Mouse (Mus musculus): ENCODE results near the gene Wapl. TPM values are rescaled to one million over a fixed set of nuclear protein-coding genes. Genes with fewer than 3 reads are reported as not detected.

Wapl gene
- total and polyA plus RNA-seq, 3 experiments: 77.7 to 114 (median 79.2) TPM

DNA sequence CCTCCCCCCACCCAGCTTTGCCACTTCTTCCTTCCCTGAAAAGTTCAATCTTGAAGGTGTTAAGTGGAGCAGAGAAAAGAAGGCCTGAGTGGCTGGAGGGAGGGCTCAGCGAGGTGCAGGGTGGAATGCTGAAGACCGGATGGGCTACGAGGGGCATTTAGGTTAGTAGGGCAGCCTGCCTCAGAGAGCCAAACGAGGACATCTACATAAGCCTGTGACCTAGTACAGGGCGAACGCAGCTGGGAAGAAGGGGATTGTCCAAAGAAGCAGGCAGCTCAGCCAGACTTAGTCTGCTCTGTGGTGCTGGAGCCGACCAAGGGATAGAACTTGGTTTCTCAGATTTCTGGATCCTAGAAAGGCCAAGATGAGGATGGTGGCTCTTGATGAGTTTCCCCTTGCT is 29.6 kb upstream of the Wapl start:
- in situ Hi-C loops (cut with MboI; ENCODE audit: low pct_ligation_motif_present, low pct_unique_long_range_greater_than_20kb, low sequenced_read_pairs): no loop called here
- dilution Hi-C loops (cut with MboI; ENCODE audit: extremely low pct_ligation_motif_present, extremely low pct_unique_long_range_greater_than_20kb, low sequenced_read_pairs): no loop called here

DNA sequence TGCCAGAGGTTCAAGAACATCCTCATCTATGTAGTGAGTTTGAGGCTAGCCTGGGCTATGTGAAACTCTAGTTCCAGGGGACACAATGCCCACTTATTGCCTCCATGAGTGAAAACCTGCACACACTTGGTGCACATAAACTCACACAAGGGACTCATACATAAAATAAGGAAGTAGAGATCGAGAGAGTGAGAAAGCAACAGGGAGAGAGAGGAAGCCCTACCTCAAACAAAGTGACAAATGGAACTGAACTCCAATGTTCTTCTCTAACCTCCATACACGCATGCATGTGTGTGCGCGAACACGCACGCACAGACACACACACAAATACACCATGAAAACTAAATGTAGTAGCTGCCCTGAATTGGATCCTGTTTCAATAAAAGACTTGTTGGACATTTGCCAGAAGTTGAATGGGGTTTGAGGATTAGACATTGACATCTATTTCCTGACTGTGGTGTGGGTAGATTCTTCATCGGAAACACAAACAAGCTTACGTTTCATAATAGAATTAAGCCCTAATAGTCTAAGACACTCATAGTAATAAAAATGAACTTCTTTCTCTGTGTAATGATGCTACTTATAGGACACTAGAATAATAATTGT is 25.8 kb upstream of the Wapl start:
- Histone ChIP-seq H3K36me3 (replicated peaks in 1 of 2; ENCODE audit: control insufficient read depth in 1 of 2, insufficient read depth in 1 of 2, low read length in 1 of 2) (no peaks in the 10 kb centered on the region), H3K27me3 (replicated peaks) (no peaks in the 10 kb centered on the region), H3K9me3 (replicated peaks; ENCODE audit: low read length) (no peaks in the 10 kb centered on the region), H3K9ac (ENCODE audit: insufficient read depth, low read depth) (no peak overlapping the region), H3K79me2 (replicated peaks; ENCODE audit: control insufficient read depth, extremely low read depth, insufficient read depth, poor library complexity, severe bottlenecking) (no peaks in the 10 kb centered on the region), H3K27ac (ENCODE audit: insufficient read depth, low read depth) (no peak overlapping the region), H3K4me3 (replicated peaks in 1 of 3; ENCODE audit: low read depth in 2 of 3, low read length in 2 of 3, poor library complexity in 1 of 3) (no peak overlapping the region), H3K4me2 (ENCODE audit: insufficient read depth, low read depth, poor library complexity, severe bottlenecking) (no peak overlapping the region), H3K4me1 (ENCODE audit: control insufficient read depth in 1 of 2, insufficient read depth in 2 of 2) (no peaks in the 10 kb centered on the region; a peak in 1 of 4 replicates)
- TF ChIP-seq SMC3 (IDR thresholded peaks at IDR 0.05; ENCODE audit: low read depth, low read length) (no peak), MAX (IDR thresholded peaks at IDR 0.05; ENCODE audit: low read length) (no peak), MXI1 (IDR thresholded peaks at IDR 0.05; ENCODE audit: low read depth, low read length) (no peak), TBP (conservative IDR thresholded peaks at IDR 0.05; ENCODE audit: low read depth, low read length) (no peak), PAX5 (IDR thresholded peaks at IDR 0.05; ENCODE audit: low read length) (no peak), ELF1 (IDR thresholded peaks at IDR 0.05; ENCODE audit: low read depth, low read length) (no peak), UBTF (IDR thresholded peaks at IDR 0.05; ENCODE audit: low read depth, low read length) (no peak), JUN (IDR thresholded peaks at IDR 0.05; ENCODE audit: insufficient read depth, low read depth, low read length) (no peak), ZNF384 (IDR thresholded peaks at IDR 0.05; ENCODE audit: low read depth, low read length) (no peak), HCFC1 (IDR thresholded peaks at IDR 0.05; ENCODE audit: low read depth, low read length) (no peak), CHD2 (IDR thresholded peaks at IDR 0.05; ENCODE audit: low read length) (no peak), ZMIZ1 (IDR thresholded peaks at IDR 0.05; ENCODE audit: low read depth, low read length) (no peak), USF2 (conservative IDR thresholded peaks at IDR 0.05; ENCODE audit: low read depth, low read length) (no peak), NELFE (IDR thresholded peaks at IDR 0.05; ENCODE audit: low read depth, low read length) (no peak), MYC (IDR thresholded peaks at IDR 0.05; ENCODE audit: low read depth, low read length) (no peak), TCF12 (IDR thresholded peaks at IDR 0.05; ENCODE audit: low read depth, low read length) (no peak), USF1 (IDR thresholded peaks at IDR 0.05; ENCODE audit: low read depth, low read length) (no peak)
- dilution Hi-C loops (cut with MboI; ENCODE audit: extremely low pct_ligation_motif_present, extremely low pct_unique_long_range_greater_than_20kb, low sequenced_read_pairs) (no loop called here), in situ Hi-C loops (cut with MboI; ENCODE audit: low pct_ligation_motif_present, low pct_unique_long_range_greater_than_20kb, low sequenced_read_pairs) (no loop called here)
- no peak for DNase-seq (ENCODE audit: extremely low read depth)

More for the DNA sequence above, 29.6 kb upstream of the Wapl start:
- Histone ChIP-seq H3K79me2 (replicated peaks; ENCODE audit: control insufficient read depth, extremely low read depth, insufficient read depth, poor library complexity, severe bottlenecking) (no peaks in the 10 kb centered on the region), H3K9ac (ENCODE audit: insufficient read depth, low read depth) (no peak overlapping the region), H3K9me3 (replicated peaks; ENCODE audit: low read length) (no peaks in the 10 kb centered on the region), H3K27ac (ENCODE audit: insufficient read depth, low read depth) (no peak overlapping the region), H3K4me1 (ENCODE audit: control insufficient read depth in 1 of 2, insufficient read depth in 2 of 2) (no peaks in the 10 kb centered on the region; a peak in 1 of 4 replicates), H3K27me3 (replicated peaks) (peaks cover 4% of the 10 kb centered on the region), H3K4me2 (ENCODE audit: insufficient read depth, low read depth, poor library complexity, severe bottlenecking) (no peak overlapping the region), H3K4me3 (replicated peaks in 1 of 3; ENCODE audit: low read depth in 2 of 3, low read length in 2 of 3, poor library complexity in 1 of 3) (no peak overlapping the region), H3K36me3 (replicated peaks in 1 of 2; ENCODE audit: control insufficient read depth in 1 of 2, insufficient read depth in 1 of 2, low read length in 1 of 2) (no peaks in the 10 kb centered on the region)
- no peak for TF ChIP-seq CHD1 (IDR thresholded peaks at IDR 0.05; ENCODE audit: low read depth, low read length)
- TF ChIP-seq UBTF (IDR thresholded peaks at IDR 0.05; ENCODE audit: low read depth, low read length): no peak
- no peak for TF ChIP-seq MAZ (IDR thresholded peaks at IDR 0.05; ENCODE audit: low read depth, low read length)
- no peak for TF ChIP-seq E2F4 (IDR thresholded peaks at IDR 0.05; ENCODE audit: insufficient replicate concordance, low read depth, low read length)
- TF ChIP-seq RAD21 (IDR thresholded peaks at IDR 0.05; ENCODE audit: low read depth, low read length): no peak
- TF ChIP-seq HCFC1 (IDR thresholded peaks at IDR 0.05; ENCODE audit: low read depth, low read length): no peak
- DNase-seq (ENCODE audit: extremely low read depth): no peak

All from CH12.LX (cell line).